Mouse (Mus musculus) gastrocnemius, postnatal 14 days (tissue): Measurements from ENCODE around the gene Trim39. TPM values are rescaled to one million over a fixed set of nuclear protein-coding genes. Genes with fewer than 3 reads are reported as not detected.

ENCODE experiments used
- total RNA-seq, 2 experiments: library from RNA; stranded (reverse); gene quantifications; 2 replicates each; pipeline ENCODE4 v1.2.3; 2021

Trim39 gene
- total RNA-seq, 2 experiments from 2014 or later, result 3.1 to 4.1 TPM

Other genes starting within 250 kb of the Trim39 start
- gene H2-T23, start 239.4 kb downstream of the Trim39 start, total RNA-seq, result 1 to 10 TPM; 6.4 to 7.7 TPM
- 1 to 10 TPM; 5.7 to 6.3 TPM for gene H2-T22, start 229.5 kb downstream of the Trim39 start, total RNA-seq
- not detected for gene Gm6034, start 229.3 kb downstream of the Trim39 start, total RNA-seq
- gene Gm11127, start 213.9 kb downstream of the Trim39 start, total RNA-seq, result 1 to 10 TPM in 1 of 2 experiments, under 1 TPM in 1; 0.92 to 1.0 TPM
- not detected for gene Gm19684, start 150.6 kb downstream of the Trim39 start, total RNA-seq
- gene Gm7030, start 142.8 kb downstream of the Trim39 start, total RNA-seq, result not detected
- not detected for gene Gm8909, start 103.7 kb downstream of the Trim39 start, total RNA-seq
- gene H2-T3, start 82.0 kb downstream of the Trim39 start, total RNA-seq, result not detected
- gene Rpp21, start 14.2 kb downstream of the Trim39 start, total RNA-seq, result 10 to 100 TPM; 22.5 to 23.4 TPM
- not detected for gene H2-M10.2, start 14.2 kb upstream of the Trim39 start, total RNA-seq
- gene H2-M10.1, start 53.9 kb upstream of the Trim39 start, total RNA-seq, result not detected
- gene H2-M10.3, start 96.2 kb upstream of the Trim39 start, total RNA-seq, result not detected
- not detected for gene H2-M10.4, start 190.1 kb upstream of the Trim39 start, total RNA-seq